Mouse (Mus musculus): ENCODE results near the gene Cops7b. TPM values are rescaled to one million over a fixed set of nuclear protein-coding genes. Genes with fewer than 3 reads are reported as not detected.
A peak's percentile ranks its signal among the peaks of the same experiment; 100 is the strongest.

The Cops7b gene
- total and polyA plus RNA-seq, 3 experiments: 36.0 to 64.8 TPM; not detected in 1

DNA sequence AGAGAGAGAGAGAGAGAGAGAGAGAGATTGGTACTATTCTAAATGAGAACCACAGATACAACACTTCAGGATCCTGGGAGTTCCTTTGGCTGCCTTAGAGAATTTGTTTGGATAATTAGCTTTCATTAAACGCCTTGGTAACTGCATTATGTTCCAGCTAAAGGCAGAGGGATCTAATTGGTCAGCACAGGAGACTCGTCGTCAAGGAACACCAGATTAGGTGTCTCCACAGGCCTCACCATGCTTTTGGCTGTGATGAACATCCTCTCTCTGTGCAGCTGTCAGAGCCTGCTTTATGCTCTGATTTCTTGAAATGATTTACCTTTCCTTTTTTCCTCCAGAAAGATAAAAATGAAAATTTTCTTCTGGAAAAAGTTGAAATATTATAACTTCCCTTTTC lies 35.9 kb upstream of the Cops7b start:
- Histone ChIP-seq H3K36me3 (ENCODE audit: control insufficient read depth in 1 of 2, insufficient read depth in 2 of 2, low read length in 2 of 2) (peaks cover 25 to 28% of the 10 kb centered on the region in 2 experiments), H3K27ac (ENCODE audit: control insufficient read depth, low read depth, low read length) (no peak overlapping the region)
- TF ChIP-seq MAX (IDR thresholded peaks at IDR 0.05; ENCODE audit: low read length): no peak
- TF ChIP-seq UBTF (IDR thresholded peaks at IDR 0.05; ENCODE audit: borderline replicate concordance, insufficient read depth, low read depth, low read length): no peak
- no peak for TF ChIP-seq CTCF (IDR thresholded peaks at IDR 0.05 in 2 of 3, conservative IDR thresholded peaks at IDR 0.05 in 1 of 3; ENCODE audit: control insufficient read depth in 1 of 3, insufficient read depth in 1 of 3, low read depth in 2 of 3, low read length in 3 of 3, poor library complexity in 1 of 3, severe bottlenecking in 1 of 3)
- TF ChIP-seq RAD21 (IDR thresholded peaks at IDR 0.05; ENCODE audit: low read depth, low read length): no peak
- no peak for TF ChIP-seq HCFC1 (IDR thresholded peaks at IDR 0.05; ENCODE audit: low read depth, low read length)
- no peak for TF ChIP-seq CHD1 (IDR thresholded peaks at IDR 0.05; ENCODE audit: low read depth, low read length)
- TF ChIP-seq USF2 (IDR thresholded peaks at IDR 0.05; ENCODE audit: borderline replicate concordance in 1 of 2, insufficient read depth in 1 of 2, low read depth in 1 of 2, low read length in 2 of 2): no peak
- TF ChIP-seq TCF12 (IDR thresholded peaks at IDR 0.05; ENCODE audit: low read depth, low read length): no peak
- TF ChIP-seq MYB (IDR thresholded peaks at IDR 0.05; ENCODE audit: low read depth, low read length): no peak
- no peak for TF ChIP-seq MAZ (IDR thresholded peaks at IDR 0.05; ENCODE audit: low read depth, low read length)
- TF ChIP-seq SMC3 (IDR thresholded peaks at IDR 0.05; ENCODE audit: low read depth, low read length): no peak
- no peak for TF ChIP-seq JUND (IDR thresholded peaks at IDR 0.05; ENCODE audit: low read depth, low read length)
- no peak for TF ChIP-seq BHLHE40 (IDR thresholded peaks at IDR 0.05; ENCODE audit: borderline replicate concordance, low read depth, low read length)
- no peak for TF ChIP-seq MYC (IDR thresholded peaks at IDR 0.05; ENCODE audit: low read depth, low read length)

GRCm38 (mm10) chr1:86551299-86551698 lies 31.4 kb upstream of the Cops7b start:
- no peak overlapping the region for H3K4me3 ChIP-seq (ENCODE audit: control insufficient read depth in 1 of 2, insufficient read depth in 1 of 2, low read depth in 2 of 2, low read length in 2 of 2)
- no peak for DNase-seq (ENCODE audit: low read depth, low spot score)
- no peak overlapping the region for H3K9ac ChIP-seq (ENCODE audit: control insufficient read depth, low read depth, low read length, poor library complexity, severe bottlenecking)
- H3K4me1 ChIP-seq (ENCODE audit: control insufficient read depth in 1 of 2, insufficient read depth in 2 of 2, low read length in 2 of 2): peaks cover 25 to 31% of the 10 kb centered on the region in 2 experiments
- H3K9me3 ChIP-seq (replicated peaks; ENCODE audit: insufficient read depth, low read length): no peaks in the 10 kb centered on the region
- no peak for TF ChIP-seq E2F4 (IDR thresholded peaks at IDR 0.05; ENCODE audit: borderline replicate concordance, low read depth, low read length)
- peak; percentile 59 for TF ChIP-seq ZNF384 (IDR thresholded peaks at IDR 0.05; ENCODE audit: low read depth, low read length)
- TF ChIP-seq MAFK (IDR thresholded peaks at IDR 0.05; ENCODE audit: borderline replicate concordance, low read depth, low read length): no peak
- TF ChIP-seq SIN3A (IDR thresholded peaks at IDR 0.05; ENCODE audit: low read length): peak; percentile 67
- TF ChIP-seq ZC3H11A (IDR thresholded peaks at IDR 0.05; ENCODE audit: low read depth, low read length): 0 out of 2 replicates have a peak, but pooled peaks have one; percentile 5
- TF ChIP-seq EP300 (IDR thresholded peaks at IDR 0.05; ENCODE audit: low read depth in 1 of 2, low read length in 2 of 2): peak; percentile 71 to 77
- peak; percentile 80 for TF ChIP-seq GATA1 (IDR thresholded peaks at IDR 0.05; ENCODE audit: low read depth, low read length)
- TF ChIP-seq MAX (IDR thresholded peaks at IDR 0.05; ENCODE audit: low read length): no peak
- peak; percentile 27; the same call in 1 of the 2 replicates for TF ChIP-seq RCOR1 (IDR thresholded peaks at IDR 0.05; ENCODE audit: low read depth, low read length)
- peak; percentile 28; the same call in 1 of the 2 replicates for TF ChIP-seq KAT2A (conservative IDR thresholded peaks at IDR 0.05; ENCODE audit: low read depth, low read length)
- peak; percentile 66; the same call in 1 of the 2 replicates for TF ChIP-seq TCF12 (IDR thresholded peaks at IDR 0.05; ENCODE audit: low read depth, low read length)
- peak; percentile 75 for TF ChIP-seq ETS1 (IDR thresholded peaks at IDR 0.05; ENCODE audit: low read depth, low read length)
- TF ChIP-seq HCFC1 (IDR thresholded peaks at IDR 0.05; ENCODE audit: low read depth, low read length): peak; percentile 26; the same call in 1 of the 2 replicates
- peak; percentile 13; the same call in 1 of the 2 replicates for TF ChIP-seq BHLHE40 (IDR thresholded peaks at IDR 0.05; ENCODE audit: borderline replicate concordance, low read depth, low read length)
- peak; percentile 61; the same call in 1 of the 2 replicates for TF ChIP-seq MXI1 (IDR thresholded peaks at IDR 0.05; ENCODE audit: low read depth, low read length)
- no peak for TF ChIP-seq MAZ (IDR thresholded peaks at IDR 0.05; ENCODE audit: low read depth, low read length)
- TF ChIP-seq SMC3 (IDR thresholded peaks at IDR 0.05; ENCODE audit: low read depth, low read length): 0 out of 2 replicates have a peak, but pooled peaks have one; percentile 3
- no peaks in the 10 kb centered on the region for H3K27me3 ChIP-seq (ENCODE audit: control insufficient read depth in 1 of 2, insufficient read depth in 2 of 2, low read length in 2 of 2)
- no peaks in the 10 kb centered on the region for H3K79me2 ChIP-seq (ENCODE audit: control insufficient read depth, insufficient read depth, low read length, poor library complexity)
- peak overlapping the region; percentile 57 for H3K27ac ChIP-seq (ENCODE audit: control insufficient read depth, low read depth, low read length)
- H3K36me3 ChIP-seq (ENCODE audit: control insufficient read depth in 1 of 2, insufficient read depth in 2 of 2, low read length in 2 of 2): peaks cover 13 to 37% of the 10 kb centered on the region in 2 experiments

More for the DNA sequence above, 35.9 kb upstream of the Cops7b start:
- no peak for DNase-seq (ENCODE audit: low read depth, low spot score)
- H3K4me3 ChIP-seq (ENCODE audit: control insufficient read depth in 1 of 2, insufficient read depth in 1 of 2, low read depth in 2 of 2, low read length in 2 of 2): no peak overlapping the region
- H3K79me2 ChIP-seq (ENCODE audit: control insufficient read depth, insufficient read depth, low read length, poor library complexity): no peaks in the 10 kb centered on the region
- H3K9me3 ChIP-seq (replicated peaks; ENCODE audit: insufficient read depth, low read length): no peaks in the 10 kb centered on the region
- no peaks in the 10 kb centered on the region for H3K27me3 ChIP-seq (ENCODE audit: control insufficient read depth in 1 of 2, insufficient read depth in 2 of 2, low read length in 2 of 2)
- no peak overlapping the region for H3K9ac ChIP-seq (ENCODE audit: control insufficient read depth, low read depth, low read length, poor library complexity, severe bottlenecking)
- H3K4me1 ChIP-seq (ENCODE audit: control insufficient read depth in 1 of 2, insufficient read depth in 2 of 2, low read length in 2 of 2): peaks cover 16 to 18% of the 10 kb centered on the region in 2 experiments
